Mouse (Mus musculus) splenic B cell, adult 2 months (primary cell): ENCODE results near the gene Tnik.

ENCODE experiments used
- DNase-seq: peaks from one replicate; pipeline ENCODE4 v3.0.0-alpha.2; 2011; ENCODE audit warnings: low read depth, low spot score
- H3K27me3 ChIP-seq: 2 replicates; pipeline ENCODE4 v1.6.1; 2012; ENCODE audit warnings: mild to moderate bottlenecking, low read length, moderate library complexity, mixed read lengths; ENCODE audit not compliant: control insufficient read depth, poor library complexity, insufficient read depth, severe bottlenecking
- H3K36me3 ChIP-seq: 2 replicates; pipeline ENCODE4 v1.6.1; 2012; ENCODE audit warnings: mild to moderate bottlenecking, low read length, moderate library complexity, mixed read lengths; ENCODE audit not compliant: control insufficient read depth, poor library complexity, insufficient read depth, severe bottlenecking

Tnik gene

GRCm38 (mm10) chr3:28263002-28263947, at the start of gene Tnik:
Gene Tnik, plus strand, starts transcription at chr3:28263214.
- Histone ChIP-seq H3K36me3 (no peaks in the 10 kb centered on the region), H3K27me3 (no peaks in the 10 kb centered on the region)
- DNase-seq = peak; percentile 88

GRCm38 (mm10) chr3:28214886-28215311, 48.1 kb upstream of the Tnik start:
- Histone ChIP-seq H3K36me3 (no peaks in the 10 kb centered on the region), H3K27me3 (no peaks in the 10 kb centered on the region)

GRCm38 (mm10) chr3:28217001-28217400, 46.0 kb upstream of the Tnik start:
- Histone ChIP-seq H3K27me3 (no peaks in the 10 kb centered on the region), H3K36me3 (no peaks in the 10 kb centered on the region)
- no peak for DNase-seq

More at GRCm38 (mm10) chr3:28214886-28215311, 48.1 kb upstream of the Tnik start:
- DNase-seq = no peak

- DNase-seq = no peak
- Histone ChIP-seq H3K36me3 (no peaks in the 10 kb centered on the region), H3K27me3 (no peaks in the 10 kb centered on the region)
Observed at GRCm38 (mm10) chr3:28219533-28219932, 43.5 kb upstream of the Tnik start.

- H3K36me3 ChIP-seq = no peaks in the 10 kb centered on the region
- no peak for DNase-seq
- no peaks in the 10 kb centered on the region for H3K27me3 ChIP-seq
Observed at GRCm38 (mm10) chr3:28219964-28220363, 43.0 kb upstream of the Tnik start.

- DNase-seq = no peak
- H3K36me3 ChIP-seq = no peaks in the 10 kb centered on the region
Observed at GRCm38 (mm10) chr3:28224437-28225356, 38.3 kb upstream of the Tnik start.

GRCm38 (mm10) chr3:28225357-28225905, 37.6 kb upstream of the Tnik start:
- no peak for DNase-seq
- H3K27me3 ChIP-seq = no peaks in the 10 kb centered on the region
- H3K36me3 ChIP-seq = no peaks in the 10 kb centered on the region

More at GRCm38 (mm10) chr3:28224437-28225356, 38.3 kb upstream of the Tnik start:
- no peaks in the 10 kb centered on the region for H3K27me3 ChIP-seq

GRCm38 (mm10) chr3:28226181-28226580, 36.8 kb upstream of the Tnik start:
- DNase-seq = no peak
- Histone ChIP-seq H3K27me3 (no peaks in the 10 kb centered on the region), H3K36me3 (no peaks in the 10 kb centered on the region)

- DNase-seq = no peak
- H3K27me3 ChIP-seq = no peaks in the 10 kb centered on the region
- H3K36me3 ChIP-seq = no peaks in the 10 kb centered on the region
Observed at GRCm38 (mm10) chr3:28228930-28229329, 34.1 kb upstream of the Tnik start.

- DNase-seq = no peak
- Histone ChIP-seq H3K36me3 (no peaks in the 10 kb centered on the region), H3K27me3 (no peaks in the 10 kb centered on the region)
Observed at GRCm38 (mm10) chr3:28229503-28229902, 33.5 kb upstream of the Tnik start.

- no peaks in the 10 kb centered on the region for H3K36me3 ChIP-seq
- DNase-seq = no peak
- H3K27me3 ChIP-seq = no peaks in the 10 kb centered on the region
Observed at GRCm38 (mm10) chr3:28232885-28233284, 30.1 kb upstream of the Tnik start.

- no peak for DNase-seq
- H3K27me3 ChIP-seq = no peaks in the 10 kb centered on the region
- no peaks in the 10 kb centered on the region for H3K36me3 ChIP-seq
Observed at GRCm38 (mm10) chr3:28234179-28234578, 28.8 kb upstream of the Tnik start.

- no peaks in the 10 kb centered on the region for H3K36me3 ChIP-seq
- no peak for DNase-seq
- H3K27me3 ChIP-seq = no peaks in the 10 kb centered on the region
Observed at GRCm38 (mm10) chr3:28236689-28237088, 26.3 kb upstream of the Tnik start.

- Histone ChIP-seq H3K27me3 (no peaks in the 10 kb centered on the region), H3K36me3 (no peaks in the 10 kb centered on the region)
- no peak for DNase-seq
Observed at GRCm38 (mm10) chr3:28238136-28238535, 24.9 kb upstream of the Tnik start.
